Mouse (Mus musculus) liver, embryonic 13.5 days (tissue): ENCODE data around the gene Mpzl2. TPM values are rescaled to one million over a fixed set of nuclear protein-coding genes. Genes with fewer than 3 reads are reported as not detected.

ENCODE experiments used
- ATAC-seq: fragments of 200-750 bp; cut with Nextera tagmentation; 2 replicates; pipeline ENCODE4 v1.8.0; 2017; ENCODE audit warnings: low read depth, mild to moderate bottlenecking, moderate number of reproducible peaks, moderate library complexity
- DNase-seq: peaks from one replicate; pipeline ENCODE4 v3.0.0; 2022
- H3K27ac ChIP-seq: fragments of 300-500 bp; sonication (generic); 2 replicates; pipeline ENCODE4 v1.5.1; 2015; ENCODE audit warnings: moderate library complexity, mild to moderate bottlenecking, inconsistent platforms
- H3K27me3 ChIP-seq: fragments of 300-500 bp; sonication (generic); 2 replicates; pipeline ENCODE4 v1.6.1; 2015; ENCODE audit warnings: mild to moderate bottlenecking, inconsistent platforms
- H3K36me3 ChIP-seq: fragments of 300-500 bp; sonication (generic); 2 replicates; pipeline ENCODE4 v1.6.1; 2015; ENCODE audit warnings: mild to moderate bottlenecking, inconsistent platforms
- H3K4me1 ChIP-seq: fragments of 300-500 bp; sonication (generic); replicated peaks from 2 replicates; pipeline ENCODE4 v1.6.1; 2015; ENCODE audit warnings: inconsistent platforms
- H3K4me2 ChIP-seq: fragments of 300-500 bp; sonication (generic); 2 replicates; pipeline ENCODE4 v1.6.1; 2015; ENCODE audit warnings: inconsistent platforms, mild to moderate bottlenecking, moderate library complexity
- H3K4me3 ChIP-seq: fragments of 300-500 bp; sonication (generic); replicated peaks from 2 replicates; pipeline ENCODE4 v1.5.1; 2015; ENCODE audit warnings: mild to moderate bottlenecking, inconsistent platforms
- H3K9ac ChIP-seq: fragments of 300-500 bp; sonication (generic); 2 replicates; pipeline ENCODE4 v1.6.1; 2015; ENCODE audit warnings: mild to moderate bottlenecking, inconsistent platforms
- H3K9me3 ChIP-seq: fragments of 300-500 bp; sonication (generic); replicated peaks from 2 replicates; pipeline ENCODE4 v1.6.1; 2016; ENCODE audit warnings: inconsistent platforms
- WGBS: fragments of 180-500 bp; shearing (Covaris S2); methylation state at CpG from one replicate; pipeline ENCODE4 v1.1.7; 2015; ENCODE audit not compliant: insufficient replicate concordance; 5-methylcytosine and 5-hydroxymethylcytosine counted together
- polyA plus RNA-seq: library from polyadenylated mRNA; unstranded; fragments of >200 nt; fragmentation: Nextera tagmentation; extraction: Ambion mirVana; gene quantifications from 2 replicates; pipeline ENCODE4 v1.2.1, GENCODE M21; 2015

The Mpzl2 gene
- polyA plus RNA-seq, 1 experiment from 2014 or later = 3.6 TPM

GRCm38 (mm10) chr9:45085741-45086690 is 46.4 kb downstream of the Mpzl2 start:
- no peaks in the 10 kb centered on the region for H3K9me3 ChIP-seq
- H3K27me3 ChIP-seq = no peaks in the 10 kb centered on the region
- ATAC-seq (no peak), DNase-seq (no peak)
- no peak overlapping the region for H3K4me3 ChIP-seq
- H3K27ac ChIP-seq = no peak overlapping the region
- no peaks in the 10 kb centered on the region for H3K36me3 ChIP-seq
- H3K4me1 ChIP-seq = 0 out of 2 replicates have a peak, but pooled peaks cover 4% of the 10 kb centered on the region
- WGBS = 59% methylated on average over 12 of the region's 12 CpGs
- no peak overlapping the region for H3K9ac ChIP-seq
- no peak overlapping the region for H3K4me2 ChIP-seq

GRCm38 (mm10) chr9:45088040-45088439 is 48.4 kb downstream of the Mpzl2 start:
- H3K4me3 ChIP-seq = no peak overlapping the region
- H3K36me3 ChIP-seq = no peaks in the 10 kb centered on the region
- no peaks in the 10 kb centered on the region for H3K9me3 ChIP-seq
- no peak for DNase-seq
- no peak overlapping the region for H3K9ac ChIP-seq
- no peak for ATAC-seq
- H3K27me3 ChIP-seq = no peaks in the 10 kb centered on the region
- peaks cover 8% of the 10 kb centered on the region; the same call in 1 of the 2 replicates for H3K4me1 ChIP-seq
- no peak overlapping the region for H3K4me2 ChIP-seq
- no peak overlapping the region for H3K27ac ChIP-seq

GRCm38 (mm10) chr9:45090811-45091210 is 51.2 kb downstream of the Mpzl2 start:
- no peaks in the 10 kb centered on the region for H3K36me3 ChIP-seq
- no peak overlapping the region for H3K27ac ChIP-seq
- peaks cover 4% of the 10 kb centered on the region; the same call in 1 of the 2 replicates for H3K4me1 ChIP-seq
- no peak overlapping the region for H3K4me3 ChIP-seq
- WGBS = 47% methylated on average over 3 of the region's 3 CpGs
- H3K9me3 ChIP-seq = no peaks in the 10 kb centered on the region
- no peak overlapping the region for H3K9ac ChIP-seq
- H3K27me3 ChIP-seq = no peaks in the 10 kb centered on the region
- DNase-seq (no peak), ATAC-seq (no peak)
- no peak overlapping the region for H3K4me2 ChIP-seq

GRCm38 (mm10) chr9:45092641-45093040 is 53.0 kb downstream of the Mpzl2 start:
- 37% methylated on average over 4 of the region's 4 CpGs for WGBS
- H3K36me3 ChIP-seq = no peaks in the 10 kb centered on the region
- ATAC-seq (no peak), DNase-seq (no peak)
- no peak overlapping the region for H3K27ac ChIP-seq
- H3K9ac ChIP-seq = no peak overlapping the region
- H3K9me3 ChIP-seq = no peaks in the 10 kb centered on the region
- H3K4me3 ChIP-seq = no peak overlapping the region
- H3K4me2 ChIP-seq = no peak overlapping the region
- H3K4me1 ChIP-seq = peaks cover 4% of the 10 kb centered on the region; the same call in 1 of the 2 replicates
- H3K27me3 ChIP-seq = no peaks in the 10 kb centered on the region

- Histone ChIP-seq H3K4me1 (peaks cover 4% of the 10 kb centered on the region; the same call in 1 of the 2 replicates), H3K9ac (no peak overlapping the region), H3K27me3 (no peaks in the 10 kb centered on the region), H3K27ac (no peak overlapping the region), H3K36me3 (no peaks in the 10 kb centered on the region), H3K4me2 (no peak overlapping the region), H3K9me3 (no peaks in the 10 kb centered on the region), H3K4me3 (no peak overlapping the region)
- no peak for DNase-seq
- ATAC-seq = no peak
- 45% methylated on average over 6 of the region's 6 CpGs for WGBS
Measured at GRCm38 (mm10) chr9:45095149-45095937, 55.7 kb downstream of the Mpzl2 start.

- no peak for DNase-seq
- ATAC-seq = no peak
- no peak overlapping the region for H3K9ac ChIP-seq
- no peak overlapping the region for H3K4me3 ChIP-seq
- H3K27ac ChIP-seq = no peak overlapping the region
- no peaks in the 10 kb centered on the region for H3K27me3 ChIP-seq
- no peaks in the 10 kb centered on the region for H3K36me3 ChIP-seq
- no peaks in the 10 kb centered on the region for H3K9me3 ChIP-seq
- WGBS = 64% methylated on average over 5 of the region's 5 CpGs
- no peaks in the 10 kb centered on the region for H3K4me1 ChIP-seq
- H3K4me2 ChIP-seq = no peak overlapping the region
Measured at GRCm38 (mm10) chr9:45097877-45098276, 58.3 kb downstream of the Mpzl2 start.

GRCm38 (mm10) chr9:45098426-45098825 is 58.8 kb downstream of the Mpzl2 start:
- WGBS = 13% methylated on average over 3 of the region's 3 CpGs
- H3K4me1 ChIP-seq = no peaks in the 10 kb centered on the region

GRCm38 (mm10) chr9:45102528-45102927 is 62.9 kb downstream of the Mpzl2 start:
- H3K4me3 ChIP-seq = no peak overlapping the region
- DNase-seq = no peak

More at GRCm38 (mm10) chr9:45098426-45098825, 58.8 kb downstream of the Mpzl2 start:
- DNase-seq = no peak
- H3K9ac ChIP-seq = no peak overlapping the region
- no peaks in the 10 kb centered on the region for H3K36me3 ChIP-seq
- no peaks in the 10 kb centered on the region for H3K27me3 ChIP-seq
- H3K4me3 ChIP-seq = no peak overlapping the region
- H3K27ac ChIP-seq = no peak overlapping the region
- H3K4me2 ChIP-seq = no peak overlapping the region
- no peak for ATAC-seq
- no peaks in the 10 kb centered on the region for H3K9me3 ChIP-seq

GRCm38 (mm10) chr9:45103211-45103979 is 63.8 kb downstream of the Mpzl2 start:
- Histone ChIP-seq H3K36me3 (no peaks in the 10 kb centered on the region), H3K27ac (no peak overlapping the region)
- no peak for DNase-seq

More at GRCm38 (mm10) chr9:45102528-45102927, 62.9 kb downstream of the Mpzl2 start:
- no peak for ATAC-seq
- H3K9ac ChIP-seq = no peak overlapping the region
- H3K4me1 ChIP-seq = no peaks in the 10 kb centered on the region
- H3K36me3 ChIP-seq = no peaks in the 10 kb centered on the region
- 78% methylated on average over 1 of the region's 1 CpGs for WGBS
- H3K9me3 ChIP-seq = no peaks in the 10 kb centered on the region
- H3K27me3 ChIP-seq = no peaks in the 10 kb centered on the region
- no peak overlapping the region for H3K27ac ChIP-seq
- H3K4me2 ChIP-seq = no peak overlapping the region

More at GRCm38 (mm10) chr9:45103211-45103979, 63.8 kb downstream of the Mpzl2 start:
- Histone ChIP-seq H3K4me3 (no peak overlapping the region), H3K4me1 (no peaks in the 10 kb centered on the region), H3K9me3 (no peaks in the 10 kb centered on the region), H3K9ac (no peak overlapping the region), H3K27me3 (no peaks in the 10 kb centered on the region), H3K4me2 (no peak overlapping the region)
- 38% methylated on average over 11 of the region's 11 CpGs for WGBS
- no peak for ATAC-seq
